Mouse (Mus musculus) 3134 (cell line): Measurements from ENCODE around the gene Tceal7.
"Not testable (repeated sequence)": the region's sequence is repeated elsewhere in the genome, so short reads cannot be mapped to it uniquely, and the experiment has no call there.

Experiments used
- DNase-seq: peaks from one replicate; pipeline ENCODE4 v3.0.0-alpha.2; 2011; ENCODE audit warnings: low spot score; ENCODE audit not compliant: insufficient read length; ENCODE audit errors: extremely low read depth

Tceal7 gene

DNA sequence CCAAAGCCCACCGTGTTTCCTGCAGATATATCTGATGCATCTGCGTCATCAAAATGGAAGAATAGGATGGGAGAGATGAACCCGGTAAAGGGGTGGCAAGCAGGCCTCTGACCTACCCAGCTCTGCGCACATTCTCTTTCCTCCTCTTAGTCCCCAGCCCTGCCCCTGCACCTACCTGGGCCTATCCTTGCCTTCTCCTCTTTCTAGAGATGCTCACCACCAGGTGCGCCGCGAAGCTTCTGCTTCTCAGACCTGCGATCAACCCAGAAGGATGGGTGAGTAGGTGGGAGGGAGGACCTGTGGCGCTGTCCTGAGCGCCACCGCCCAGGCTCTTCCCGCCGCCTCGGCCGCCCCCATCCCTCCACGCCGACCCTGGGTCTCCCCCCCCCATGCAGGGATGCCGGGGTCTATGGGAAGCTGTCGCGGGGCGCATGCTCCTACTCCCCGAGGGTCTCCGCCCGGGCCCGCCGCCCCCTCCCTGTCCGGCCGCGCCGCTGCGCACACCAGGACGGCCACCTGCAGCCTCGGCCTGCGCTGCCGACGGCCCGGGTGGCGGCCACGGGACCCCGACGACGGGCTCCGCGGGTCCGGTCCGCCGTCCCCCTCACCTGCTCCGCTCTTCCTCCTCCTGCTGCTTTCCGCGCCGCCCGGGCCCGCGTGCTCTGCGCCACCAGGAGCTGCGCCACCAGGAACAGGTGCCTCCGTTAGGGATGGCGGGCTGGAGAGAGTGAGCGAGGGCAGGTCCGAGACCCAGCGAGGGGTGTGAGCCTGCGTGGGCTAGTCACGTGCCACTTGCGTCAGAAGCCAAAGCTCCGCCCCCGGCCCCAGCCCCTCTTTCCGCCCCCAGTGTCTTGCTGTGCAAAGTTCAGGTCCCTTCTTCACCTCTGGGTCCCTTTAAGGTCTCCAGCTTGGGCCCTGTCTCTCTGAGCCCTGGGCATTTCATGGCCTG, at the start of gene Tceal7, which contains the start of gene Bex1:
Gene Tceal7 (plus strand): TSS at position 51 of the 949 bp plus-strand sequence.
Gene Bex1 (minus strand): TSS at position 785 of the 949 bp plus-strand sequence.
- not testable (repeated sequence) for DNase-seq

GRCm38 (mm10) chrX:136170625-136171024, 44.0 kb upstream of the Tceal7 start:
- no peak for DNase-seq

DNA sequence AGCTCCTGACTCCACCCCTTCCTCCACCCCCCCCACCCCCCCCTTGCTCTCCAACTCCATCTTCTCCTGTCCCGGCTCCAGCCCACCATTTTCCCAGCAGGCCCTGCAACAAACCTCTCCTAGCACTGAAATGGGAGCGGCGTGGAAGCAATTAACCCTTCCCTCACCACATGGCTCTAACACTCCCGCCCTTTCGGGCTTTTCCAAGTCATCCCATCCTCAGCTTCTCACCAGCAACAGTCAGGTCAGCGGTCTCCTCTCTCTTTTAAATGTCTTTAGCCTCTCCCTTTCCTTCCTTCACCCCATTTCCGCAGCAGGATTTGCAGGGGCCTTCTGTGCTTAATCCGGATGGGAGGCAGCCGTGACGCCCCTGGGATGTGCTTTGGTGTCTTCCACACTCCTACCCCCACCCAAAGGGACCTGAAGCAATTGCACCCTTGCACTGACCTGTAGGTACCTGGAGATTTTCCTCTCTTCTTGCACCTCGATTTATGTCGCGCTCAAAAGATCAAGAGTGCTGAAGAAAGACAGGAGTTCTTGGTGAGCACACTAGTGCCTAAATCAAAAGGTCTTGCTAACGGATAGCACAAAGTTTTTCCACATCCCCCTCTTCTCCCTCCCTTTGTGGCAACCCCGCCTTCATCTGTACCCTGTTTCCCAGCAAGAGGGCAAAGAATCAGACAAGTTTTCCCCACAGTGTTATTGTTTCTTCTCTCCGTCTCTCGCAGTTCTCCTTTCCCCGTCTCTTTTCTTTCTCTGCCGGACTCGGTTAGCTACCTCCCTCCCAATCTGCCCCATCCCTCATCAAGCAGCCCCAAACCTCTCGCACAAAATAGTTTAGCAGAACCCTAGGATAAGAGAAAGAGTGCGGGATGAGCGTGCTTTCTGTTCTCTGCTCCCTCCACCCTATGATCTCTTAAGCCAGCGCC, 43.1 kb upstream of the Tceal7 start:
- peak; percentile 51 for DNase-seq

DNA sequence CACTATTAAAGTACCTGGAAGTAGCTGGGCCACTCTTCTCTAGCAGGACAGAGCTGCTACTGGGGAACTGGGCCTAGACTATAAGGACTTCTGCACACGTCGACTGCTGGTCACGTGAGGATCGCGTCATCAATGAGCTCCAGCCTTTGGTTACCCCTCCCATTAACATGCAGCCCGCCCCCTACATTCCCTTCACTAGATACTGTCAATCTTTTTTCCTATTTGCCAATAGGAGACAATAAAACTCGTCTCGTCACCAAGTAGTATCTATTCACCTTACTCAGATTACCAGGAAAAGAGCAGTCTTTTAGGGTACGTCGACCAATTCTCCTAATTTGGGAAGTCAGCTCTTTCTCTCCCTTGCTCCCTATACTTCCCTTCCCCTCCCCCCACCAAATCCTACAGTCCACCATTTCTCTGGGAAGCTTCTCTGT, 42.4 kb upstream of the Tceal7 start, which contains the start of gene Tceal8:
Gene Tceal8 (minus strand): TSS at position 225 of the 434 bp plus-strand sequence.
- peak; percentile 72 for DNase-seq

DNA sequence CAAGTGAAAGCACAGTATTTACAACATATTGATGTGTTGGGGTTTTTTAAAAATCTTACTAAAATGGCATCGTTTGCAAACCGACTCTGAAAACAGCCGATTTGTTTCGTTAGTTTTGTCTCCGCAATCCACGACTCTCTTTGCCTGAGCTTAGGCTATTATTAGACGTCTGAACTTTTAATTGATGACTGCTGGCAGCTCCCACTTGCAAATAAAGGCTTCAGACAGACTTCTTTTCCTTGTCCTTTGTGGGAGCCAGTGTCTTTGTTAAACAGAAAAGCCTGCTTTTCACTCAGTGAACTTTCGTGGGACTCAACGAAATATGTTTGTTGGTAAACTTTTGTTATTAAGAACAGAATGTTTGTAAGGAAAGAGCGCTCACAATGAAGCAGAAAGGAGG, 41.8 kb upstream of the Tceal7 start:
- no peak for DNase-seq

DNA sequence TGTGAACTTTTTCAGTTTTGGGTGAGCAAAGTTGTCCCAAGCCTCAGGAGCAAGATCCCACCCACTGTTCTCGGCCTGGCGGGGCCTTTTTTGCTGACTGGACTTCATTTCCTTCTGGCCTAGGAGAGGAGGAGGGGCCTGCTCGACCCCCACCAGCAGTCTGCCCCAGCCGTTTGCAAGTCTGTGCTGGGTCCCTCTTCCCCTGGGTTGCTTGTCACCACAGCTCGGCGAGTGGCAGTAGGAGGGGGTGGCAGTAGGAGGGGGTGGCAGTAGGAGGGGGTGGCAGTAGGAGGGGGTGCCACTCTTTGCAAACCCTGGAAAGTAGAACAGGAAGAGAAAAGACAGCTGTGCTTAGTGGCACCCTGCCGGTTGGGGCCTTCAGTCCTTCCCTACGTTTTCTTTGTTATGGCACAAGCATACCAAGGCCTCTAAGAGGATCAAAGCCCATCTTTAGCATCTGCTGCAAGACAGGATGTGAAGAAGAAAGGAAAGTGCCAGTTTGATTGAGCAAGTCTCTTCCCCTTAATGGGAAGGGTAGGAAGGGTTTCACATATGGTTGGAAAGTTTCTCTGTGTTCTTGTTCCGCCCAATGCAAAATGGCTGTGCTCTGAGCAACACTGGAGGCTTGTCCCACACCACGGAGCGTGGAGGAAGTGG, 33.6 kb upstream of the Tceal7 start:
- DNase-seq: no peak

DNA sequence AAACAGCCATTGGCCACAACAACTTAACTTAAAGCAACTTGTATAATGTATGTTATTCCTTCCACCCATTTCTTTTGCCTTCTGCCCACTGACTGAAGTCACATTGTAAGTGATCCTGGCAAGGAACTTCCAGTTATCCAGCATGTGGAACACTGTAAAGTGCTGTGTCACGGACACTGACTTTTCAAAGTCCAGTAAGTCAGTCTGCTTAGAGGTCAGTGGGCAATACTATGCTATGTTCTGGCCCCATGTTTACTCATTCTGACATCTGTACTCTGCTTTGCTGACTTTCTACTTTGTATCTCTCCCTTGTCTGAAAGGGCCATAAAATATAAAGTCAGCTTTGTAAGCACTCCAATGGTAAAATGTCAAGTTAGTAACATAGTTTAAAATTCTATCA, 31.5 kb upstream of the Tceal7 start:
- no peak for DNase-seq

DNA sequence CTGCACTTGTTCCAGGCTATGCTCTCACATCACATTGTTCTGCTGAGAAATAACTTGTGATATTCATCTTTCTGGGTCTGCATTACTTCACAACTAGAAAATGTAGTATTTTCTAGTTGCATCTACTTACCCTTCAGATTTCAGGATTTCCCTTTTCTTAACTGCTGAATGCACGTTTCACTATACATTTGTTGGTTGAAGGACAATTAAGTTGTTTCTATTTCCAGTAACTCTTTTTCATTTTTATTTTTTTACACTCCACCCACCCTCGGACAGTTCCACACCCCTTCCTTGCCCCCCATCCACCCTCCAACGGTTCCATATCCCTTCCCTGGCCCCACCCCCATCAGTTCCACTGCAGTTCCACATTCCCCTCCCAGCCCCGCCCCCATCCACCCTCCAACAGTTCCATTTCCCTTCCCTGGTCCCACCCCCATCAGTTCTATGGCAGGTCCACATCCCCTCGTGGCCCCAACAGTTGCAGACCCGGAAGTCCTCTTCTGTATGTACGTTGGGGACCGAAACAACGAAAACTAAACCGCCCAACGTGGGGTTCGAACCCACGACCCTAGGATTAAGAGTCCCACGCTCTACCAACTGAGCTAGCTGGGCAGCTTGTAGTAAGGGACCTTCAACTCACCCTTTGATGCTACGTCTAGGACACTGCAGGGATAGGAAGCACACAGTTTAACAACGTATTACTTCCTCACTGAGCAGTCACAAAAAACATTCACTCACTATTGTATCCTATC, 19.2 kb upstream of the Tceal7 start:
- DNase-seq: no peak

DNA sequence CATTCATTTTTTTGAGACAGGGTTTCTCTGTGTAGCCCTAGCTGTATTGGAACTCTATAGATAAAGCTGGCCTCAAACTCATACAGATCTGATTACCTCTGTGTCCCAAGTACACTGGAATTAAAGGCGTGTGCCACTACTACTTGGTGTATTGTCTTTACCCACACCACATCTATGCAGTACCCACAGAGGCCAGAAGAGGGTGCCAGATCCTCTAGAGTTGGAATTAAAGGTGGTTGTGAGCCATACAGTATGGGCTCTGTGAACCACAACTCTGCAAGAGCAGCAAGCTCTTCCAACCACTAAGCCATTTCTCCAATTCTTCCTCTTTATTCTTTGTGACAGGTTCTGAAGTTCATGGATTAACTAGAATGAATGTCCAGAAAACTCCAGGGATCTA, 17.7 kb upstream of the Tceal7 start:
- no peak for DNase-seq

GRCm38 (mm10) chrX:136203257-136203656, 11.3 kb upstream of the Tceal7 start:
- DNase-seq: no peak

DNA sequence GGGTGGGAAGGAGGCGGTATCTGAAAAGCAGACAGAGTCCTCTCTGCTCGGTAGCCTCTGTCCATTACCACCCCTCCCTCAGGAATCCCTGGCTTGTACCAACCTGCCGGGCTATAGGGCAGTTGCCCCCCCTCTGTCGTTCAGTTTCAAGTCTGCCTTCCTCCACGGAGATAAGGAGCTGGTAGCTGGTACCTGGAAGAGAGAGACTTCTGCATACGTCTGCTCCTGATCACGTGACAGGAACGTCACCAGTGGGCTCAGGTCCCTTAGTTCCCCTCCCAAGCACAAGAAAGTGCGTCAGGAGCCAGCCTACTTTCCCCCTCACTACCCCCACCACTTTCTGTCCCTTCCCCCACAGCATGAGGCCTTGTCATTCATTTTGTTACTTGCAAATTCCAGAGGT, 10.9 kb upstream of the Tceal7 start, which contains the start of gene Tceal5:
Gene Tceal5 (minus strand): TSS at position 213 of the 403 bp plus-strand sequence.
- DNase-seq: no peak

GRCm38 (mm10) chrX:136204406-136204805, 10.2 kb upstream of the Tceal7 start:
- no peak for DNase-seq

DNA sequence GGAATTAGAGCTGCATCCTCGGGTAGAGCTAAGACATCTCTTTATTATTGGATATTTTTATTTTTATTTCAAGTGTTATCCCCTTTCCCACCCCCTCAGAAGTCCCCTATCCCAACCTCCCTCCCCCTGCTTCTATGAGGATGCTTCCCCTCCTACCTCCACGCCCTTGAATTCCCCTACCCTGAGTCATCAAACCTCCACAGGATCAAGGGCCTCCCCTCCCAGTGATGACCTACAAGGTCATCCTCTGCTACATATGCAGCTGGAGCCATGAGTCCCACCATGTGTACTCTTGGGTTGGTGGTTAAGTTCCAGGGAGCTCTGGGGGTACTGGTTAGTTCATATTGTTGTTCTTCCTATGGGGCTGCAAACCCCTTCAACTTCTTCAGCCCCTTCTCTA, 1.2 kb upstream of the Tceal7 start:
- DNase-seq: no peak

- no peak for DNase-seq
Observed at GRCm38 (mm10) chrX:136216303-136216702, 1.7 kb downstream of the Tceal7 start.

DNA sequence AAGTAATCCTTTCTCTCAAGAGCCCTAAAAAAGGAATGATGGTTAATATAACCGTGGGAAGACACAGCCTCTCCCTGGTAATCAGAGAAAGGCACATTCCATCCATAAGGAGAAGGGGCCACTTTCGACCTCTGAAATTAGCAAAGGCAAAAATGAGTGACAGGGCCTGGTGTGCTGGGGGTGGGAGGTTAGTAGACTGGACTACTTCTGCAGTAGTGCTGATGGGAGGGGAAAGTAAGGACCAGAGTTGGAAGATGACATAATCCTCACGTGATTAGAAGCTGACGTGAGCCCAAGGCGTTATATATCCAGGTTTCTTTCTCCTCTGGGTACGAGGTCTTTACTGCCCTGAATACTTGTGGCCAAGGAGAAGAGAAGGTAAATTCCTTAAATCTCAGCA, 9.1 kb downstream of the Tceal7 start:
- DNase-seq: no peak

DNA sequence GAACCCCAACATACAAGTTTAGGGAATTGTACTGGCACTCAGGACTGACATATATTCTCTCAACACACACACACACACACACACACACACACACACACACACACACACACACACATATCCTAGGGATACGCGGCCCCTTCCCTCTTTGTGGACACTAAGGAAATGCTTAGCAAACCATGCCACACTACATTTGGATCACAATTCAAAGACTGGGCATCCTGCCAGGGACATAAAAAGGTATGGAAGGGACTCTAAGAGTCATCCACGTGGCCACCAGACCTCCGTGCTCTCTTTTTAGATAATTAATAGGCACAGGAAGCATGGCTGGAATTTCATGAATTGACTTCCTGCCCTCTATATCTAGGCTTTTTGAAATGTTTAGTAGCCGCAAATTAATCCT, 13.2 kb downstream of the Tceal7 start:
- DNase-seq: no peak

- no peak for DNase-seq
Observed at GRCm38 (mm10) chrX:136238118-136238517, 23.5 kb downstream of the Tceal7 start.

DNA sequence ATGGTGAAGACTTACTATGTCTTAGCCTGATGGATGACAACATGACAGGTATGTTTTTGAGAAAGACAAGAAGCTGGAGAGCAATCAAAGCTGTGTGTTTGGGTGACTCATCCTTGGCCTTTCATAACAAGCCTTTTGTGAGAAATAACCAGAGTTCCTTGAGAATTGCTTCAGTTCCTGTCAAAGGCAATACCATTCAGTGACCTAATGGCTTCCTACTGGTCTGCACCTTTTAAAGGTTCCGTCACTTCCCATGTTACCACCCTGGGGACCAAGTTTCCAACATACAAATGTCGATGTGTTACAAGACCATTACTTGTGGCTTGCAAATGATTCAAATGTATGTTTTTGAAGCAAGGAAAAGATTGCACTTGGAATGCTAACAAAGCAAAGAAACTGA, 28.6 kb downstream of the Tceal7 start:
- no peak for DNase-seq

DNA sequence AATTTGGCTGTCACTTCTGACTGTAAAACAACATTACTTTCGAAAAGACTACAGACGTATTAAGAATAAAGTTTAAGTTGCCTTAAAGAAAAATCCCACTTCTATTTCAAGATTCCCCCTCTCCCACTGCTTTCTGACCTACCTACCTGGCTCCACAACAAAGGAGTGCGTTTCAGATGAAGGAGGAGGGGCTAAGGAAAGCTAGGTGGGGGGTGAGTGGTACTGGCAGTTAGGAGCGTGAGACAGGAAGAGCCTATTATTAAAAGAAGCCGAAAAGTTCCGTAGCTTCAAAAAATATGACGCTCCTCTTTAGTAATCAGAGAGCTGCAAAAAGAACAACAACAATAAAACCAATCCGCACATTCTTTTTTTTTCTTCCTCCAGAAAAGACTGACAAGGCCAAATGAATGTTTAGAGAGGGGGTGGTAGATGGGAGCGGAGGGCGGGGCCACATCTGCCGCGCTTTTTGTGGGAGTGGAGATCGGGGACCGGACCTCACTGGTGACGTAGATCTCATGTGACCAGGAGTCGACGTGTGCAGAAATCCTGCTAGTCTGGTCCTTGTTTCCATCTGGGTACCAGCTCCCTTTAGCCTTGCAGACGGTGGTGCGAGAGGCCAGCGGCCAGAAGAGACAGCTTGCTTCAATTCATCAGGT, 30.1 kb downstream of the Tceal7 start, which contains the start of gene Tceal9:
Gene Tceal9 (plus strand): TSS at position 506 of the 656 bp plus-strand sequence.
- peak; percentile 82 for DNase-seq
